ENCODE assay signal across 8 mouse cellular contexts in genomic region chr6:65510051-65510669, GRCm38 (mm10). TPM values are rescaled to one million over a fixed set of nuclear protein-coding genes. Genes with fewer than 3 reads are reported as not detected.
DNase-seq lines count a peak whose midpoint lies in the region; ATAC-seq lines count a peak whose summit lies in the region.

No protein-coding gene starts in this region.

- intact Hi-C loops in heart, postnatal 10 days (cut with DNase I) = loop anchor here (1.0 to 5.0 kb wide), 4 partner anchors 59 to 1022 kb away; no protein-coding TSS in a partner anchor

- ATAC-seq in neutrophil, adult 5-6 weeks (ENCODE audit: extremely low read depth, insufficient number of reproducible peaks, low FRiP score, poor library complexity, severe bottlenecking) = peak; percentile 92

- peak; percentile 80 for DNase-seq in CD4-positive helper T cell, adult 2 months (ENCODE audit: low read depth, low spot score)
- peak; percentile 50 for DNase-seq in adrenal gland, adult 2 months
- DNase-seq in embryo, embryonic 11.5 days (ENCODE audit: low read depth, low spot score) = peak; percentile 58
- DNase-seq in heart, postnatal 10 days = peak; percentile 78 to 86
- peak; percentile 46 to 79 for DNase-seq in kidney, postnatal 36 days
- peak; percentile 59 to 68 for DNase-seq in lung, adult 18-20 months
- peak; percentile 85 for DNase-seq in thymus, postnatal 0 days (ENCODE audit: low spot score)

RNA-seq across cellular contexts. Expression of gene Tnip3, which starts 15.0 kb away (rescaled TPM):
- under 1 TPM; 0.40 to 0.93 TPM for total RNA-seq in adrenal gland, adult 2 months (2021)
- polyA plus RNA-seq in adrenal gland, adult 2 months (2012; rRNA removed) = not detected in 2 replicates
- total RNA-seq in heart, postnatal 10 days (2021) = 1 to 10 TPM; 1.0 TPM
- total RNA-seq in neutrophil, adult 5-6 weeks (2017) = 1.0 and 1.2 TPM in 2 replicates
- polyA plus RNA-seq in thymus, postnatal 0 days (2015; fragmentation: Nextera tagmentation; extraction: Ambion mirVana) = 1.6 and 2.0 TPM in 2 replicates

Comparison
In these comparisons a context has a peak if more than half of its experiments do, and no peak if none do; other contexts are left out.
1. Peak in every context shown above with its lines: DNase-seq and ATAC-seq.